Mouse (Mus musculus): Measurements from ENCODE around the gene Arl14ep. TPM values are rescaled to one million over a fixed set of nuclear protein-coding genes. Genes with fewer than 3 reads are reported as not detected.

Arl14ep gene
- total RNA-seq, 2 experiments from 2014 or later = 16.5 to 20.6 TPM

DNA sequence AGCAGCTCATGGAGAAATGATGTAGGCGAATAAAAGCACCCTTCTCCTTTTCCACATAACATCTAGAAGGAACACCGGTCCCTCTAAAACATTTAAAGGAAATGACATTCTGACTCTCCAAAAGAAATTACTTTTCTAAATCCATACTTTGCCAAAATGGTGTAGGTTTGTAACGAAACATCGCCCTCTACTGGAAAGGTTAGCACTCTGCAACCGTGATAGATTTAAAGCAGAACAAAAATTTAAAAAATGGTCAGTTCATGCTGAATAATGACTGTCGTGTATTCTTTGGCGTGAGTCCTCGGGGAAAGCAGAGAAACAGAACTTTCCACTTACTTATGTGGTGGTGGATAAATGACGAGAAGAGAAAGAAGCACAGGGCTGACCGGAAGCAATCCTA, 18.6 kb downstream of the Arl14ep start:
- no peak for DNase-seq (ENCODE audit: low spot score in 2 of 2)

DNA sequence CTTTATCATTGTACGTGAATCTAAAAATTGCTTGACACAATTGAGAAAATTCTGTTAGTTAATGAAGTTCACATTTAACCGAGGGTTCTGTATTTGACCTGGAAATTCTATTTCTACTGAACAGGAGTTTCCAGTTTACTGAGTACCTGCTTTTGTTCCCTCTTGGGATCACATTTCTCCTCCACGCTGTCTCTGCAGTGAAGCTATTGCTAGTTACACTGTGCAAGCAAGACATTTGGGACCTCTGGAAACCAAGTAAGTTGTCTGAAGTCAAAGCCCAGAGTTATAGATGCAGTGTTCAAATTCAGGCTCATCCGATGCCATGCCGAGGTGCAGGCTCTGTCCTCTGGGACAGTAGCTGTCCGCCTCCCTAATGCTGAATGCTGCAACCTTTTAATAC, 19.2 kb downstream of the Arl14ep start:
- no peak for DNase-seq (ENCODE audit: low spot score in 2 of 2)

DNA sequence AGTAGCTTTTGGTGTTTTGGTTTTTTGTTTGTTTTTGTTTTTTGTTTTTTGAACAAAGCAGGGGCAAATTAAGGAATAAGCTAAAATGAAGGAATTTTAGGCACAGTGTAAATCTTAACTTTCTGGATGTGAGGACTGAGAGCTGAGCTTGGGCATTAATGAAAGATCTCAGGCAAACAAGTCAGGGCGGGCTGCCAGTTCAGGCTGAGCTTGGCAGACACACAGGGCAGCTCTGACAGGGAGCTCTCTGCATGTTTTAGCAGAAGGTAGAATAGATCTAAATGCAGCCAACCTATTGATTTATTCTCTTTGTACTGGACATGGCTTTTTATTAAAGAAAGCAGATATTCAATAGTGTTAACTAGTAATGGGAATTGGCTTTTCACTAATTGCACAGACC, 31.8 kb downstream of the Arl14ep start:
- no peak for DNase-seq (ENCODE audit: low spot score in 2 of 2)

DNA sequence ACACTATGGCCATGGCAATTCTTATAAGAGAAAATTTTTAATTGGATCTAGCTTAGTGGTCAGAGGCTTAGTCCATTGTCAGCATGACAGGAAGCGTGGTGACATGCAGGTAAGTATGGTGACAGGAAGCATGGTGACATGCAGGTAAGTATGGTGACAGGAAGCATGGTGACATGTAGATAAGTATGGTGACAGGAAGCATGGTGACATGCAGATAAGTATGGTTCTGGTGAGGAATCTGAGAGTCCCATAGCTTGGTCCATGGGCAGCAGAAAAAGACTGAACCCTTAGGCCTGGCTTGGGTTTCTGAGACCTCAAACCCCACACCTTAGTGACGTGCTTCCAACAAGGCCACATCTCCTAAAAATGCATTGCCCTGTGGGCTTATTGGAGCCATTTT, 38.5 kb downstream of the Arl14ep start:
- no peak for DNase-seq (ENCODE audit: low spot score in 2 of 2)

DNA sequence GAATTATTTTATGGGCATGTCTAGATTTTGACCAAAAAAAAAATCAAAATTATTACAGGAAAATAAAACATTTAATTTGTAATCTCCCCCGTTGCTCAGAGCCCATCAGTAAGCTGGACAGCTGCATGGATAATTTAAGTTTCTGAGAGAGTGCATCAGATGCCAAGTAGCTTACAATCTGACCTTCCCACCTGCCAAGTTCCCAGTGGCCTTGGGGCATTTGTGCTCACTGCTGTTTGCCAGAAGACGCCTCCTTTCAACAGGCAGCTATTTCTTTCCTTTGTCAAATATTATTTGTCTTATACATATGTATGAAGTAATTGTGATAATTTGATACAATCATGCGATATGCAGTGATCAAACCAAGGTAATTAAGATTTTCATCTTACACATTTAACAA, 44.3 kb downstream of the Arl14ep start:
- no peak for DNase-seq (ENCODE audit: low spot score in 2 of 2)

Other genes starting within 250 kb of the Arl14ep start
- gene Fshb, start 85.2 kb upstream of the Arl14ep start, total RNA-seq (2021) = not detected

Data from gastrocnemius, postnatal 4 days (tissue).